Mouse (Mus musculus): ENCODE measurements at regions not wholly inside any gene's neighbourhood (a gene's known extent, or its start where the extent isn't known, plus 50 kb on each side); places are given as distances from the start of the nearest gene placed in this dataset.
A peak's percentile ranks its signal among the peaks of the same experiment; 100 is the strongest.

- H3K36me3 ChIP-seq (ENCODE audit: control insufficient read depth, insufficient read depth, low read length), result no peaks in the 10 kb centered on the region
- WGBS, result 64% methylated on average over 2 of the region's 2 CpGs
- no peak overlapping the region for H3K4me3 ChIP-seq (ENCODE audit: low read depth, low read length)
Observed at GRCm38 (mm10) chr10:19412926-19413325, 56.6 kb downstream of the Olig3 start.

GRCm38 (mm10) chr10:19413935-19414334 is 57.6 kb downstream of the Olig3 start:
- TF ChIP-seq POLR2A (IDR thresholded peaks at IDR 0.05; ENCODE audit: low read depth, low read length) (no peak), CTCF (IDR thresholded peaks at IDR 0.05; ENCODE audit: extremely low read depth, insufficient read length, insufficient replicate concordance, low read depth, low read length) (no peak)
- H3K27me3 ChIP-seq (ENCODE audit: control insufficient read depth, insufficient read depth, low read length), result no peaks in the 10 kb centered on the region
- no peak overlapping the region for H3K4me3 ChIP-seq (ENCODE audit: low read depth, low read length)
- H3K27ac ChIP-seq (ENCODE audit: insufficient read depth, low read depth, low read length), result no peak overlapping the region
- H3K36me3 ChIP-seq (ENCODE audit: control insufficient read depth, insufficient read depth, low read length), result no peaks in the 10 kb centered on the region
- H3K4me1 ChIP-seq (ENCODE audit: control insufficient read depth, insufficient read depth, insufficient read length, low read length), result no peaks in the 10 kb centered on the region
- WGBS, result 77% methylated on average over 5 of the region's 5 CpGs

More at GRCm38 (mm10) chr10:19412926-19413325, 56.6 kb downstream of the Olig3 start:
- Histone ChIP-seq H3K27me3 (ENCODE audit: control insufficient read depth, insufficient read depth, low read length) (no peaks in the 10 kb centered on the region), H3K4me1 (ENCODE audit: control insufficient read depth, insufficient read depth, insufficient read length, low read length) (no peaks in the 10 kb centered on the region), H3K27ac (ENCODE audit: insufficient read depth, low read depth, low read length) (no peak overlapping the region)
- peak; percentile 23; the same call in 1 of the 2 replicates for TF ChIP-seq CTCF (IDR thresholded peaks at IDR 0.05; ENCODE audit: extremely low read depth, insufficient read length, insufficient replicate concordance, low read depth, low read length)
- TF ChIP-seq POLR2A (IDR thresholded peaks at IDR 0.05; ENCODE audit: low read depth, low read length), result no peak

GRCm38 (mm10) chr10:19414834-19415233 is 58.5 kb downstream of the Olig3 start:
- 31% methylated on average over 5 of the region's 5 CpGs for WGBS
- TF ChIP-seq CTCF (IDR thresholded peaks at IDR 0.05; ENCODE audit: extremely low read depth, insufficient read length, insufficient replicate concordance, low read depth, low read length), result no peak
- TF ChIP-seq POLR2A (IDR thresholded peaks at IDR 0.05; ENCODE audit: low read depth, low read length), result no peak
- no peaks in the 10 kb centered on the region for H3K4me1 ChIP-seq (ENCODE audit: control insufficient read depth, insufficient read depth, insufficient read length, low read length)
- no peaks in the 10 kb centered on the region for H3K27me3 ChIP-seq (ENCODE audit: control insufficient read depth, insufficient read depth, low read length)
- no peak overlapping the region for H3K27ac ChIP-seq (ENCODE audit: insufficient read depth, low read depth, low read length)
- H3K4me3 ChIP-seq (ENCODE audit: low read depth, low read length), result no peak overlapping the region
- no peaks in the 10 kb centered on the region for H3K36me3 ChIP-seq (ENCODE audit: control insufficient read depth, insufficient read depth, low read length)

- H3K27ac ChIP-seq (ENCODE audit: insufficient read depth, low read depth, low read length), result no peak overlapping the region
- TF ChIP-seq POLR2A (IDR thresholded peaks at IDR 0.05; ENCODE audit: low read depth, low read length) (no peak), CTCF (IDR thresholded peaks at IDR 0.05; ENCODE audit: extremely low read depth, insufficient read length, insufficient replicate concordance, low read depth, low read length) (no peak)
- H3K4me1 ChIP-seq (ENCODE audit: control insufficient read depth, insufficient read depth, insufficient read length, low read length), result no peaks in the 10 kb centered on the region
- H3K4me3 ChIP-seq (ENCODE audit: low read depth, low read length), result no peak overlapping the region
- WGBS, result 41% methylated on average over 1 of the region's 1 CpGs
- no peaks in the 10 kb centered on the region for H3K27me3 ChIP-seq (ENCODE audit: control insufficient read depth, insufficient read depth, low read length)
- no peaks in the 10 kb centered on the region for H3K36me3 ChIP-seq (ENCODE audit: control insufficient read depth, insufficient read depth, low read length)
Observed at GRCm38 (mm10) chr10:19424030-19424429, 67.7 kb downstream of the Olig3 start.

- no peaks in the 10 kb centered on the region for H3K36me3 ChIP-seq (ENCODE audit: control insufficient read depth, insufficient read depth, low read length)
- H3K27me3 ChIP-seq (ENCODE audit: control insufficient read depth, insufficient read depth, low read length), result no peaks in the 10 kb centered on the region
- H3K4me3 ChIP-seq (ENCODE audit: low read depth, low read length), result no peak overlapping the region
- no peak for TF ChIP-seq POLR2A (IDR thresholded peaks at IDR 0.05; ENCODE audit: low read depth, low read length)
- TF ChIP-seq CTCF (IDR thresholded peaks at IDR 0.05; ENCODE audit: extremely low read depth, insufficient read length, insufficient replicate concordance, low read depth, low read length), result no peak
- no peaks in the 10 kb centered on the region for H3K4me1 ChIP-seq (ENCODE audit: control insufficient read depth, insufficient read depth, insufficient read length, low read length)
- no peak overlapping the region for H3K27ac ChIP-seq (ENCODE audit: insufficient read depth, low read depth, low read length)
- 73% methylated on average over 3 of the region's 3 CpGs for WGBS
Observed at GRCm38 (mm10) chr10:19424961-19425360, 68.6 kb downstream of the Olig3 start.

- H3K36me3 ChIP-seq (ENCODE audit: control insufficient read depth, insufficient read depth, low read length), result no peaks in the 10 kb centered on the region
- no peak overlapping the region for H3K27ac ChIP-seq (ENCODE audit: insufficient read depth, low read depth, low read length)
- no peaks in the 10 kb centered on the region for H3K4me1 ChIP-seq (ENCODE audit: control insufficient read depth, insufficient read depth, insufficient read length, low read length)
- no peaks in the 10 kb centered on the region for H3K27me3 ChIP-seq (ENCODE audit: control insufficient read depth, insufficient read depth, low read length)
- WGBS, result 88% methylated on average over 3 of the region's 3 CpGs
- H3K4me3 ChIP-seq (ENCODE audit: low read depth, low read length), result no peak overlapping the region
- TF ChIP-seq POLR2A (IDR thresholded peaks at IDR 0.05; ENCODE audit: low read depth, low read length) (no peak), CTCF (IDR thresholded peaks at IDR 0.05; ENCODE audit: extremely low read depth, insufficient read length, insufficient replicate concordance, low read depth, low read length) (no peak)
Observed at GRCm38 (mm10) chr10:19426835-19427234, 70.5 kb downstream of the Olig3 start.

GRCm38 (mm10) chr10:19432515-19432914 is 76.2 kb downstream of the Olig3 start:
- Histone ChIP-seq H3K27ac (ENCODE audit: insufficient read depth, low read depth, low read length) (no peak overlapping the region), H3K27me3 (ENCODE audit: control insufficient read depth, insufficient read depth, low read length) (no peaks in the 10 kb centered on the region), H3K4me1 (ENCODE audit: control insufficient read depth, insufficient read depth, insufficient read length, low read length) (no peaks in the 10 kb centered on the region), H3K4me3 (ENCODE audit: low read depth, low read length) (no peak overlapping the region), H3K36me3 (ENCODE audit: control insufficient read depth, insufficient read depth, low read length) (no peaks in the 10 kb centered on the region)
- TF ChIP-seq POLR2A (IDR thresholded peaks at IDR 0.05; ENCODE audit: low read depth, low read length) (no peak), CTCF (IDR thresholded peaks at IDR 0.05; ENCODE audit: extremely low read depth, insufficient read length, insufficient replicate concordance, low read depth, low read length) (no peak)
- WGBS, result 94% methylated on average over 4 of the region's 4 CpGs

GRCm38 (mm10) chr10:19434661-19435060 is 78.3 kb downstream of the Olig3 start:
- no peak overlapping the region for H3K4me3 ChIP-seq (ENCODE audit: low read depth, low read length)
- WGBS, result 78% methylated on average over 6 of the region's 6 CpGs
- no peaks in the 10 kb centered on the region for H3K4me1 ChIP-seq (ENCODE audit: control insufficient read depth, insufficient read depth, insufficient read length, low read length)
- TF ChIP-seq CTCF (IDR thresholded peaks at IDR 0.05; ENCODE audit: extremely low read depth, insufficient read length, insufficient replicate concordance, low read depth, low read length) (no peak), POLR2A (IDR thresholded peaks at IDR 0.05; ENCODE audit: low read depth, low read length) (no peak)
- H3K27me3 ChIP-seq (ENCODE audit: control insufficient read depth, insufficient read depth, low read length), result no peaks in the 10 kb centered on the region
- no peaks in the 10 kb centered on the region for H3K36me3 ChIP-seq (ENCODE audit: control insufficient read depth, insufficient read depth, low read length)
- H3K27ac ChIP-seq (ENCODE audit: insufficient read depth, low read depth, low read length), result no peak overlapping the region

Measured in small intestine, adult 2 months (tissue).